Mouse (Mus musculus) testis, adult 2 months (tissue): Measurements from ENCODE around the gene Abat.

Source experiments
- CTCF ChIP-seq: fragments of 200-500 bp; IDR thresholded peaks from 2 replicates; pipeline ENCODE4 v1.5.1; 2012; ENCODE audit warnings: low read depth, mild to moderate bottlenecking, inconsistent platforms, low read length, moderate library complexity; ENCODE audit not compliant: control insufficient read depth, insufficient read depth, insufficient replicate concordance
- POLR2A ChIP-seq: fragments of 200-500 bp; IDR thresholded peaks from 2 replicates; pipeline ENCODE4 v1.6.1; 2012; ENCODE audit warnings: low read depth, mild to moderate bottlenecking, inconsistent platforms, low read length, moderate library complexity; ENCODE audit not compliant: control insufficient read depth

DNA sequence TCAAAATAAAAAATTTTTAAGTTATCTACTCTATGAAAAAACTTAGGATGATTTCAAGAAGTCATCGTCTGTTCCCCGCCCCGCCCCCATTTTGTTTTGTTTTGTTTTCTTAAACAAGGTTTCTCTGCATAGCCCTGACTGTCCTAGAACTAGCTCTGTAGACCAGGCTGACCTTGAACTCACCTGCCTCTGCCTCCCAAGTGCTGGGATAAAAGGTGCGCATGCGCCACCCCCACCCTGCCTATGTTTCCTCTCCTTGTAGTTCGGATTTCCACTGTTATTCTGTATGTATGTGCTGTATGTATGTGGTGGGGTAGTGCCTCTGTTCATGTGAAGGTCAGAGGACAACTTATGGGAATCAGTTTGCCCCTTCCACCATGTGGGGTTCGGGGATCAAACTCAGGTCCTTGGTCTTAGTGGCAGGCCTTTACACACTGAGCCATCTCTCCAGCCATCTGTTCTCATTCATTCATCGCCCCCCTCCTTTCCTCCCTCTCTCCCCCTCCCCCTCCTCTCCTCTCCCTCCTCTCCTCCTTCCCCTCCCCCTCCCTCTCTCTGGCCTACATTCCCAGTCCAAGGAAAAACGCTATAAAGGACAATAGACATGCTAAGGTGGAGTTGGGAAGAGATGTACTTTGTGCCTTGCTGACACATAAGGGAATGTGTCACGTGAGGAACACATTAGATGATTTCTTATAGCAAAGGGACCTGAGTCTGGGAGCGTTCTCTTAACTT lies 21.4 kb downstream of the Abat start:
- TF ChIP-seq CTCF (no peak), POLR2A (no peak)
